Mouse (Mus musculus) hindbrain, embryonic 12.5 days (tissue): ENCODE data around the gene Pla2g4a. TPM values are rescaled to one million over a fixed set of nuclear protein-coding genes. Genes with fewer than 3 reads are reported as not detected.

Source experiments
- ATAC-seq: fragments of 200-750 bp; cut with Nextera tagmentation; 2 replicates; pipeline ENCODE4 v1.8.0; 2017; ENCODE audit warnings: moderate TSS enrichment; ENCODE audit not compliant: low FRiP score
- H3K27ac ChIP-seq: fragments of 300-500 bp; sonication (generic); 2 replicates; pipeline ENCODE4 v1.5.1; 2016; ENCODE audit warnings: mild to moderate bottlenecking
- H3K27me3 ChIP-seq: fragments of 300-500 bp; sonication (generic); 2 replicates; pipeline ENCODE4 v1.6.1; 2016; ENCODE audit warnings: mild to moderate bottlenecking
- H3K36me3 ChIP-seq: fragments of 300-500 bp; sonication (generic); 2 replicates; pipeline ENCODE4 v1.6.1; 2016; ENCODE audit warnings: mild to moderate bottlenecking
- H3K4me1 ChIP-seq: fragments of 300-500 bp; sonication (generic); 2 replicates; pipeline ENCODE4 v1.6.1; 2016
- H3K4me2 ChIP-seq: fragments of 300-500 bp; sonication (generic); replicated peaks from 2 replicates; pipeline ENCODE4 v1.6.1; 2016; ENCODE audit warnings: mild to moderate bottlenecking
- H3K4me3 ChIP-seq: fragments of 300-500 bp; sonication (generic); 2 replicates; pipeline ENCODE4 v1.5.1; 2016; ENCODE audit warnings: mild to moderate bottlenecking
- H3K9ac ChIP-seq: fragments of 300-500 bp; sonication (generic); 2 replicates; pipeline ENCODE4 v1.6.1; 2016; ENCODE audit warnings: mild to moderate bottlenecking, moderate library complexity
- H3K9me3 ChIP-seq: fragments of 300-500 bp; sonication (generic); replicated peaks from 2 replicates; pipeline ENCODE4 v1.6.1; 2016; ENCODE audit warnings: mild to moderate bottlenecking
- WGBS: fragments of 180-500 bp; shearing (Covaris S2); methylation state at CpG from one replicate; pipeline ENCODE4 v1.1.7; 2016; 5-methylcytosine and 5-hydroxymethylcytosine counted together
- polyA plus RNA-seq: library from polyadenylated mRNA; unstranded; fragments of >200 nt; fragmentation: Nextera tagmentation; extraction: Ambion mirVana; gene quantifications from 2 replicates; pipeline ENCODE4 v1.2.1, GENCODE M21; 2016

The Pla2g4a gene
- polyA plus RNA-seq, 1 experiment from 2014 or later = 5.7 TPM

- Histone ChIP-seq H3K27ac (no peak overlapping the region), H3K4me3 (no peak overlapping the region), H3K27me3 (no peaks in the 10 kb centered on the region), H3K9me3 (no peaks in the 10 kb centered on the region), H3K9ac (no peak overlapping the region), H3K4me2 (no peak overlapping the region), H3K36me3 (no peaks in the 10 kb centered on the region), H3K4me1 (no peaks in the 10 kb centered on the region)
- ATAC-seq = no peak
Observed at GRCm38 (mm10) chr1:149867323-149867722, 93.8 kb downstream of the Pla2g4a start.

GRCm38 (mm10) chr1:149866202-149866601 lies 94.9 kb downstream of the Pla2g4a start:
- H3K36me3 ChIP-seq = no peaks in the 10 kb centered on the region

GRCm38 (mm10) chr1:149862801-149863200 lies 98.3 kb downstream of the Pla2g4a start:
- WGBS = 55% methylated on average over 6 of the region's 6 CpGs
- Histone ChIP-seq H3K9me3 (no peaks in the 10 kb centered on the region), H3K27ac (no peak overlapping the region), H3K4me2 (no peak overlapping the region), H3K9ac (no peak overlapping the region), H3K36me3 (no peaks in the 10 kb centered on the region), H3K4me1 (no peaks in the 10 kb centered on the region), H3K4me3 (no peak overlapping the region), H3K27me3 (no peaks in the 10 kb centered on the region)
- ATAC-seq = no peak

More at GRCm38 (mm10) chr1:149866202-149866601, 94.9 kb downstream of the Pla2g4a start:
- no peak for ATAC-seq
- Histone ChIP-seq H3K4me3 (no peak overlapping the region), H3K9me3 (no peaks in the 10 kb centered on the region), H3K9ac (no peak overlapping the region), H3K4me2 (no peak overlapping the region), H3K27me3 (no peaks in the 10 kb centered on the region), H3K27ac (no peak overlapping the region), H3K4me1 (no peaks in the 10 kb centered on the region)
- 91% methylated on average over 3 of the region's 3 CpGs for WGBS

GRCm38 (mm10) chr1:149862181-149862580 lies 98.9 kb downstream of the Pla2g4a start:
- Histone ChIP-seq H3K27ac (no peak overlapping the region), H3K4me2 (no peak overlapping the region), H3K9me3 (no peaks in the 10 kb centered on the region), H3K9ac (no peak overlapping the region), H3K4me3 (no peak overlapping the region), H3K27me3 (no peaks in the 10 kb centered on the region), H3K36me3 (no peaks in the 10 kb centered on the region), H3K4me1 (no peaks in the 10 kb centered on the region)
- no peak for ATAC-seq
- 79% methylated on average over 2 of the region's 2 CpGs for WGBS

- no peak overlapping the region for H3K4me3 ChIP-seq
- H3K9ac ChIP-seq = no peak overlapping the region
- no peak overlapping the region for H3K4me2 ChIP-seq
- H3K9me3 ChIP-seq = no peaks in the 10 kb centered on the region
- no peaks in the 10 kb centered on the region for H3K36me3 ChIP-seq
- no peaks in the 10 kb centered on the region for H3K27me3 ChIP-seq
- H3K27ac ChIP-seq = no peak overlapping the region
- no peaks in the 10 kb centered on the region for H3K4me1 ChIP-seq
- ATAC-seq = no peak
- 79% methylated on average over 2 of the region's 2 CpGs for WGBS
Observed at GRCm38 (mm10) chr1:149861543-149861942, 99.5 kb downstream of the Pla2g4a start.

- Histone ChIP-seq H3K36me3 (no peaks in the 10 kb centered on the region), H3K27ac (no peak overlapping the region), H3K4me1 (no peaks in the 10 kb centered on the region), H3K9me3 (no peaks in the 10 kb centered on the region), H3K4me3 (no peak overlapping the region), H3K4me2 (no peak overlapping the region), H3K27me3 (no peaks in the 10 kb centered on the region), H3K9ac (no peak overlapping the region)
- WGBS = 75% methylated on average over 5 of the region's 5 CpGs
- ATAC-seq = no peak
Observed at GRCm38 (mm10) chr1:149858734-149859133, 102.4 kb downstream of the Pla2g4a start.

- 18% methylated on average over 9 of the region's 9 CpGs for WGBS
- ATAC-seq = no peak
- H3K27me3 ChIP-seq = no peaks in the 10 kb centered on the region
- no peak overlapping the region for H3K27ac ChIP-seq
- no peak overlapping the region for H3K4me3 ChIP-seq
- no peaks in the 10 kb centered on the region for H3K9me3 ChIP-seq
- no peaks in the 10 kb centered on the region for H3K4me1 ChIP-seq
- H3K9ac ChIP-seq = no peak overlapping the region
- no peak overlapping the region for H3K4me2 ChIP-seq
- no peaks in the 10 kb centered on the region for H3K36me3 ChIP-seq
Observed at GRCm38 (mm10) chr1:149856720-149857119, 104.4 kb downstream of the Pla2g4a start.

GRCm38 (mm10) chr1:149855581-149855980 lies 105.5 kb downstream of the Pla2g4a start:
- Histone ChIP-seq H3K27me3 (no peaks in the 10 kb centered on the region), H3K9ac (no peak overlapping the region), H3K27ac (no peak overlapping the region), H3K4me3 (no peak overlapping the region), H3K9me3 (no peaks in the 10 kb centered on the region), H3K4me1 (no peaks in the 10 kb centered on the region), H3K36me3 (no peaks in the 10 kb centered on the region), H3K4me2 (no peak overlapping the region)
- WGBS = 84% methylated on average over 4 of the region's 4 CpGs
- ATAC-seq = no peak

GRCm38 (mm10) chr1:149854867-149855266 lies 106.2 kb downstream of the Pla2g4a start:
- Histone ChIP-seq H3K9ac (no peak overlapping the region), H3K27ac (no peak overlapping the region), H3K9me3 (no peaks in the 10 kb centered on the region), H3K4me1 (no peaks in the 10 kb centered on the region), H3K4me3 (no peak overlapping the region), H3K36me3 (no peaks in the 10 kb centered on the region), H3K4me2 (no peak overlapping the region), H3K27me3 (no peaks in the 10 kb centered on the region)
- WGBS = 81% methylated on average over 7 of the region's 7 CpGs
- ATAC-seq = no peak

- no peak for ATAC-seq
- no peak overlapping the region for H3K27ac ChIP-seq
- no peak overlapping the region for H3K4me2 ChIP-seq
- H3K4me1 ChIP-seq = no peaks in the 10 kb centered on the region
- H3K4me3 ChIP-seq = no peak overlapping the region
- H3K9ac ChIP-seq = no peak overlapping the region
- WGBS = 76% methylated on average over 6 of the region's 6 CpGs
- H3K9me3 ChIP-seq = no peaks in the 10 kb centered on the region
- no peaks in the 10 kb centered on the region for H3K36me3 ChIP-seq
- H3K27me3 ChIP-seq = no peaks in the 10 kb centered on the region
Observed at GRCm38 (mm10) chr1:149846655-149847054, 114.4 kb downstream of the Pla2g4a start.

GRCm38 (mm10) chr1:149841845-149842244 lies 119.2 kb downstream of the Pla2g4a start:
- Histone ChIP-seq H3K4me1 (no peaks in the 10 kb centered on the region), H3K36me3 (no peaks in the 10 kb centered on the region), H3K27me3 (no peaks in the 10 kb centered on the region), H3K9ac (no peak overlapping the region), H3K9me3 (no peaks in the 10 kb centered on the region), H3K27ac (no peak overlapping the region), H3K4me2 (no peak overlapping the region), H3K4me3 (no peak overlapping the region)
- 90% methylated on average over 1 of the region's 1 CpGs for WGBS
- no peak for ATAC-seq

- no peak overlapping the region for H3K4me2 ChIP-seq
- H3K27ac ChIP-seq = no peak overlapping the region
- H3K9ac ChIP-seq = no peak overlapping the region
- no peaks in the 10 kb centered on the region for H3K36me3 ChIP-seq
- no peak overlapping the region for H3K4me3 ChIP-seq
- no peaks in the 10 kb centered on the region for H3K27me3 ChIP-seq
- WGBS = 87% methylated on average over 4 of the region's 4 CpGs
- no peaks in the 10 kb centered on the region for H3K4me1 ChIP-seq
- H3K9me3 ChIP-seq = no peaks in the 10 kb centered on the region
- no peak for ATAC-seq
Observed at GRCm38 (mm10) chr1:149840961-149841416, 120.1 kb downstream of the Pla2g4a start.

GRCm38 (mm10) chr1:149840312-149840930 lies 120.7 kb downstream of the Pla2g4a start:
- H3K27me3 ChIP-seq = no peaks in the 10 kb centered on the region
- 92% methylated on average over 3 of the region's 3 CpGs for WGBS
- H3K9ac ChIP-seq = no peak overlapping the region
- no peak overlapping the region for H3K4me2 ChIP-seq
- H3K27ac ChIP-seq = no peak overlapping the region
- H3K4me1 ChIP-seq = no peaks in the 10 kb centered on the region
- no peaks in the 10 kb centered on the region for H3K9me3 ChIP-seq
- no peak overlapping the region for H3K4me3 ChIP-seq
- H3K36me3 ChIP-seq = no peaks in the 10 kb centered on the region
- no peak for ATAC-seq
